Mouse (Mus musculus) c-Kit-positive CD71-positive TER-119-positive erythroid progenitor cells, embryonic 14.5 days (primary cell): ENCODE results near the gene Mettl25.

ENCODE experiments used
- DNase-seq: peaks from one replicate; pipeline ENCODE4 v3.0.0-alpha.2; 2013; ENCODE audit warnings: low spot score

The Mettl25 gene

DNA sequence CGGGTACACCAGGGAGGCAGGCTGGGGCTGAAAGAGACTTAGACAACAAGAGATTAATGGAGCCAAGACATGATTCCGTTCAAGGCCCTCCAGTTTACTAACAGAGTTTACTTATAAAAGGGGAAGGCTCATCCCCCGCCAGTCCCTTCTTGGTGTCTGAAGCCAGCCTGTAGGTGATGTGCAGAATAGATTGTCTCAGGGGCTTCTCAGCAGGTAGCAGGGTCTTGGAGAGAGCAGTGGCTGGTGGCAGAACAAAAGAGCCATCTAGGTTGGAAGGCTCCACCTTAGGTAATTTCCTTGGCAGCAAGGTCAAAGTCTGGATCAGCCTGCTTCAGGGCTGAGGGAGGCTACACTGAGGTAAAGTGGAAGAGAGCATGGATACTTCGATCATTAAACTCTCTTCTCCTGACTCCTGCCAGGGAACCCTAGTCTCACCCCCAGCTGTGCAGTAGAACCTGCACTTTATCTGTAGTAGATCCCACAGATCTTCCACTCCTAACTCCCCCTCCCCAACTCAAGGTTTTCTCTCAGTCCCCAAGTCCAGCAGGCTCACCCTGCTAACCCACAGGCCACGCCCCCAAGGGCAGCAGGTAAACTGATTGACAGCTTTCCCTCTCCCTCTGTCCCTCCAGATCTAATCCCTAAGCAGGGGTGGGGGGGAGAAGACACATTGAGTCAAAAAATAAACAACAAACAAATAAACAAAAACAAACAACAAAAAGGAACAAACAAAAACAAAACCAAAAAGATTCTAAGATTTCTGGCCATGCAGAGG, 87.2 kb downstream of the Mettl25 start:
- DNase-seq, result no peak

DNA sequence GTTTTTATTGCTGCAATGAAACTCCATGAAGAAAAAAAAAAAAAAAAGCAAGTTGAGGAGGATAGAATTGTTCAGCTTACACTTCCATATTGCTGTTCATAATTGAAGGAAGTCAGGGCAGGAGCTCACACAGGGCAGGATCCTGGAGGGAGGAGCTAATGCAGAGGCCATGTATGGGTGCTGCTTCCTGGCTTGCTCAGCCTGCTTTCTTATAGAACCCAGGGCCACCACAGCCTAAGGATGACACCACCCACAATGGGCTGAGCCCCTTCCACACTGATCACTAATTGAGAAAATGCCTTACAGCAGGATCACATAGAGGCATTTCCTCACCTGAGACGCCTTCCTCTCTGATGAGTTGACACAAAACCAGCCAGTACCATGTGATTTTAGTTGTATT, 95.2 kb downstream of the Mettl25 start:
- no peak for DNase-seq

DNA sequence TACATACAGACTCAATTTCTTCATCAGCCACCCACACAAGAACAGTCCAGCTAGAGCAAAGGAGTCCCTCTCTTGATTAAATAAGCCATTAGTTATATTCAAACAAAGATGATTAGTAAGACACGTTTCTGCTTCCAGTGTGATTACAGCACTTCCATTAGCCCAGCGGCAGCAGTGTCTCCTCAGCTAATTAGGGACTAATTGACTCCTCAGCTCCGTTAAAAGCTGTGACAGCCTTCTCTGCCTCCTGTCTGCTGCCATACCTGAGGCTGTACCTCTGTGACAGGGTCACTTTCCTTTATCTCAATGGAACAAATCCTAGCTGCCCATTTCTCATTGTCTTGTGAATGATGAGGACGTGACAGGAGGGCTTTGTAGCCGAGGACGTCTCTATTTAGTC, 99.4 kb downstream of the Mettl25 start:
- no peak for DNase-seq

DNA sequence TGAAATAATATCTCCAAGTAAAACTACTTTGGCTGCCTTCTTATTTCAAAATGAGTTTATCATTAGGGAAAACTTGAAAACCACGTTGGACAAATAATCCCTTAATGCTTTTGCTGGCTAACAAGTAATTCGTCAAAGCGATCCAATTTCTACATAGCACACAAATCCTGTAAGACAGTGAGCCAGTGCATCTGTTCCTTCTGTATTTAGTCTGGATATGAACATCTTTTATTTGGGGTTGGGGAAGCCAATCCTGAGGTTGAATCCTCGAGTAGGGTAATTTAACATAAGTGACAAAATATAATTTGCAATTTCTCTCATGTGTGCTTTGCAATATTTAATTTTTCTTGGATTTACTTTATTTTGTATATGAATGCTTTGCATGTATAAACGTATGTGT, 102.2 kb downstream of the Mettl25 start:
- DNase-seq, result no peak

DNA sequence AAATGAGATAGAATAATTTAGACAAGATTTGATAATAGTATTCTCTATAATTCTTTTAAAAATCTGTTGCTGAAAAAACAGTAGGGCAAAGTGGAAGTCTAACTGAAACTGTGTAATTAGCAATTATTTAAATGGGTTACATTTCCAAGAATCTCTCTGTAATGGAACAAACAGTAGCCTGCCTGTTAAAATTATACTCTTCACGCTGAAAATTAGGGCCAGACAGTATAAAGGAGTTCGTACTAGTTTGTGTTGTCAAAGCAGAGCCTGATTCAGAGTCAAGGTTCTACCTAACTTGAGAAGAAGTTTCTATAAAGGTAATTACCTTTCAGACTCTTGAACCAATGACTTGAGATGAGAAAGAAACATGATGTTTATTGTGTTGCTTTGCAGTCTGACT, 113.4 kb downstream of the Mettl25 start:
- no peak for DNase-seq

DNA sequence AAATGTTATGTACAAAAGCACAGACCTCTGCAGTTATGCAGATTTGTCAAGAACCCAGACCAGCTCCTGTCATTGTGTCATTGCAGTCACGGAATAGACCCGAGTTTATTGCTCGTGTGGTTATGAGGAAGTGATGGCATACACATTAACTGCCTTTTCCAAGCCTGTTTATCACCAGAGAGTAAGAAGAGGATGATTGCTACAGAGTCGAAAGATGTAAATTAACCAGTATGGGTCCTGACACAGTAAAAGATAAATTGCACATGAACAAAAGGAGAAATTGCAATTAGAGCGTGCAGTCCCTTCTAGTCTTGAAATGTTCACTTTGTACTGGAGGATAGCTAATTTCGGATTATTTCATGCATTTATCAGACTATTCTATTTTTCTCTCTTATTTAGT, 113.8 kb downstream of the Mettl25 start:
- DNase-seq, result no peak

DNA sequence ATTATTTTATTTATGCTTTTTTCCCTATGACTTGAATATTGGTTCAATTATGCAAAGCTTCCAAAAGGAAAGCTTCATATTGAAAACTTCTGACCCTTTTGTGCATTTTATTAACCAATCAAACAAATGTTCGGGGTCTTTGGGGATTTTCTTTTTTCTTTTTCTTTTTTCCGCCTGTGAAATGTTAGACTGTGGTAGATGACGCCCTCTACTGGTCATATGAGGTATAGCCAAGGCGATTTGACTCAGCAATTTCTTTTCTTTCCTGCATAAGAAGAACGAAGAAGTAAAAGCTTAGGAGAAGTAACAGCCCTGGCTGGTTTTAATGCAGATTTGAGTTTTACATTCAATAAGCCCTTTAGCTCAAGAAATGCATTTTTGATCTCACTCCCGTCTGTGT, 126.3 kb downstream of the Mettl25 start:
- peak; percentile 31 for DNase-seq

DNA sequence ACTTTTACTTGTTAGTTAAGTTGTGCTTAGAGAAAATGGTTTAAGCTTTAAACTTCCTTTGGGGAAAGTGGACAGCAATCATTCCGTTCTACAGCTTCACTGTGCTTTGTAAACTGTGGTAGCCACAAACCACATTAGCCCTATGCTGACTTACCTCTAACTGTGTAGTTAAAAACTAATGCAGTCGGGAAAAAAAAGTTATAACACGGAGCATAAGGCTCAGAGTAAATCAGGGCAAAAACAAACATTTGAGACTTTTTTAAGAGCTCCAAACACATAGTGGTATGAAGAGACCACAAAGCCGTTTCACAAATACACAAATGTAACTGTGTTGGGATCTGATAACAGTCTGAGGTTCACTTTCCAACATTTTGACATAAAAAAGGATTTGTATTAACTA, 126.8 kb downstream of the Mettl25 start:
- no peak for DNase-seq

DNA sequence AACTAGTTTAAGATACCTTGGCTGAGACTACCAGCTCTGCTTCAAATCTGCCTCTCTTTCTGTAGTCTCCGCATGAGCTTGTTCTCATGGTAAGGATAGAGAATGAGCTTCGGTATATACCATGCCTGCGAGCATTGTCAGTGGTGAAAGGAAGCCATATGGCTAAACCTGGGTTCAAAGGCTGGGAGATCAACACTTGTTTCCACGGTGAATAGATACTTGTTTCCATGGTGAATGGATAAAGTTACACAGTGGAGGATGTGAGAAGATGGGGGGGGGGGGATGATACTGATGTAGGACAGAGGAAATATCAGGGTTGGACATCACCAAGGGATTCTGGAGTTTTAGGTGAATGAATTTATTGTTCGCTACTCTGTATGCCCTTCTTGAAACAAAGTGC, 128.0 kb downstream of the Mettl25 start:
- no peak for DNase-seq
